Mouse (Mus musculus): ENCODE data around the gene Cfap43. TPM values are rescaled to one million over a fixed set of nuclear protein-coding genes. Genes with fewer than 3 reads are reported as not detected.

Gene Cfap43
- polyA plus RNA-seq, 1 experiment = 0.02 TPM

- no peaks in the 10 kb centered on the region for H3K27me3 ChIP-seq (ENCODE audit: control insufficient read depth, insufficient read depth, insufficient read length)
- no peak overlapping the region for H3K4me3 ChIP-seq
- H3ac ChIP-seq (ENCODE audit: control insufficient read depth, insufficient read length) = no peak overlapping the region
- H3K36me3 ChIP-seq (ENCODE audit: control insufficient read depth, insufficient read depth) = no peaks in the 10 kb centered on the region
- TF ChIP-seq TCF3 (IDR thresholded peaks at IDR 0.05; ENCODE audit: insufficient read length, low read depth) (no peak), USF1 (IDR thresholded peaks at IDR 0.05; ENCODE audit: low read depth) (no peak), TCF12 (IDR thresholded peaks at IDR 0.05; ENCODE audit: insufficient read depth, poor library complexity, severe bottlenecking) (no peak), POLR2AphosphoS2 (IDR thresholded peaks at IDR 0.05; ENCODE audit: insufficient read length, low read depth) (no peak)
- H3K79me2 ChIP-seq (ENCODE audit: control insufficient read depth, insufficient read depth) = no peaks in the 10 kb centered on the region
- no peak overlapping the region for H3K4me2 ChIP-seq (ENCODE audit: low read depth)
These were observed 16.4 kb upstream of the Cfap43 start for GRCm38 (mm10) chr19:47935530-47935929.

- no peaks in the 10 kb centered on the region for H3K79me2 ChIP-seq (ENCODE audit: control insufficient read depth, insufficient read depth)
- TF ChIP-seq MYOD1 (IDR thresholded peaks at IDR 0.05; ENCODE audit: control insufficient read depth in 1 of 3, insufficient read length in 2 of 3, low read depth in 2 of 3) (no peak), E2F4 (IDR thresholded peaks at IDR 0.05; ENCODE audit: insufficient read depth) (no peak), SRF (IDR thresholded peaks at IDR 0.05; ENCODE audit: control insufficient read depth, insufficient read length, low read depth) (no peak), REST (IDR thresholded peaks at IDR 0.05; ENCODE audit: insufficient read depth, insufficient read length) (no peak), POLR2A (IDR thresholded peaks at IDR 0.05; ENCODE audit: insufficient read length, low read depth) (no peak)
- no peaks in the 10 kb centered on the region for H3K27me3 ChIP-seq (ENCODE audit: control insufficient read depth, insufficient read depth, insufficient read length)
- H3K4me2 ChIP-seq (ENCODE audit: low read depth) = no peak overlapping the region
- H3K4me3 ChIP-seq = no peak overlapping the region
- H3ac ChIP-seq (ENCODE audit: control insufficient read depth, insufficient read length) = no peak overlapping the region
- no peaks in the 10 kb centered on the region for H3K36me3 ChIP-seq (ENCODE audit: control insufficient read depth, insufficient read depth)
These were observed 15.7 kb upstream of the Cfap43 start for GRCm38 (mm10) chr19:47934636-47935238.

DNA sequence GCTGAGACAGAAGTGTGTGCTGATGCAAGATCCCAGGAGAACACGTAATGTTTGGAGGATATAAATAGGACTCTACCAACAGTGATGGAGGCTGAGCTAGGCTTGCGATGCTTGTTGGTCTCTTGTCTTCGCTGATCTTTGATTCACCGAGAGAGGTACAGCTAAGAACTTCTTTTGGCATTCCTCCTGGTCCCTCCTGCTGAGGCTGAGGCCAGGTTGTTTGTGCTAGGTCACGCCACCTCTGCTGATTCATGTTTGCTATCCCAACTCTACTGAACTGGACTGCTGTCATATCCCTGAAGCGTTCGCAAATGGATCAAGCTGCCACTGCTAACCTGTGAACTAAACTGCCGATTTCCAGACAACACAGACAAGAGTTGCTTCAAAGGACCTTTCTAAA lies 15.1 kb upstream of the Cfap43 start:
- H3K27me3 ChIP-seq (ENCODE audit: control insufficient read depth, insufficient read depth, insufficient read length) = no peaks in the 10 kb centered on the region
- no peak overlapping the region for H3ac ChIP-seq (ENCODE audit: control insufficient read depth, insufficient read length)
- no peak for TF ChIP-seq TCF12 (IDR thresholded peaks at IDR 0.05; ENCODE audit: insufficient read depth, poor library complexity, severe bottlenecking)
- TF ChIP-seq POLR2A (IDR thresholded peaks at IDR 0.05; ENCODE audit: insufficient read length, low read depth) = no peak
- no peak for TF ChIP-seq POLR2AphosphoS2 (IDR thresholded peaks at IDR 0.05; ENCODE audit: insufficient read length, low read depth)
- no peak for TF ChIP-seq TCF3 (IDR thresholded peaks at IDR 0.05; ENCODE audit: insufficient read length, low read depth)
- TF ChIP-seq SRF (IDR thresholded peaks at IDR 0.05; ENCODE audit: control insufficient read depth, insufficient read length, low read depth) = no peak
- TF ChIP-seq USF1 (IDR thresholded peaks at IDR 0.05; ENCODE audit: low read depth) = no peak
- no peak for TF ChIP-seq REST (IDR thresholded peaks at IDR 0.05; ENCODE audit: insufficient read depth, insufficient read length)
- no peak for TF ChIP-seq E2F4 (IDR thresholded peaks at IDR 0.05; ENCODE audit: insufficient read depth)
- no peak for TF ChIP-seq MYOD1 (IDR thresholded peaks at IDR 0.05; ENCODE audit: control insufficient read depth in 1 of 3, insufficient read length in 2 of 3, low read depth in 2 of 3)
- no peak for TF ChIP-seq CEBPB (IDR thresholded peaks at IDR 0.05; ENCODE audit: insufficient read depth, poor library complexity, severe bottlenecking)
- TF ChIP-seq MYOG (IDR thresholded peaks at IDR 0.05; ENCODE audit: control insufficient read depth in 1 of 3, insufficient read depth in 1 of 3, insufficient read length in 2 of 3, low read depth in 2 of 3) = no peak
- TF ChIP-seq MAX (IDR thresholded peaks at IDR 0.05; ENCODE audit: low read depth) = no peak

GRCm38 (mm10) chr19:47931982-47932638 lies 13.0 kb upstream of the Cfap43 start:
- Histone ChIP-seq H3K27me3 (ENCODE audit: control insufficient read depth, insufficient read depth, insufficient read length) (no peaks in the 10 kb centered on the region), H3K36me3 (ENCODE audit: control insufficient read depth, insufficient read depth) (no peaks in the 10 kb centered on the region), H3K4me2 (ENCODE audit: low read depth) (no peak overlapping the region), H3ac (ENCODE audit: control insufficient read depth, insufficient read length) (no peak overlapping the region), H3K79me2 (ENCODE audit: control insufficient read depth, insufficient read depth) (no peaks in the 10 kb centered on the region), H3K4me3 (no peak overlapping the region)
- TF ChIP-seq MYOD1 (IDR thresholded peaks at IDR 0.05; ENCODE audit: control insufficient read depth in 1 of 3, insufficient read length in 2 of 3, low read depth in 2 of 3) = no peak
- TF ChIP-seq TCF3 (IDR thresholded peaks at IDR 0.05; ENCODE audit: insufficient read length, low read depth) = no peak
- TF ChIP-seq USF1 (IDR thresholded peaks at IDR 0.05; ENCODE audit: low read depth) = no peak
- TF ChIP-seq CEBPB (IDR thresholded peaks at IDR 0.05; ENCODE audit: insufficient read depth, poor library complexity, severe bottlenecking) = no peak
- TF ChIP-seq MAX (IDR thresholded peaks at IDR 0.05; ENCODE audit: low read depth) = no peak
- TF ChIP-seq E2F4 (IDR thresholded peaks at IDR 0.05; ENCODE audit: insufficient read depth) = no peak
- no peak for TF ChIP-seq POLR2A (IDR thresholded peaks at IDR 0.05; ENCODE audit: insufficient read length, low read depth)
- TF ChIP-seq REST (IDR thresholded peaks at IDR 0.05; ENCODE audit: insufficient read depth, insufficient read length) = no peak

More for the DNA sequence above, 15.1 kb upstream of the Cfap43 start:
- Histone ChIP-seq H3K79me2 (ENCODE audit: control insufficient read depth, insufficient read depth) (no peaks in the 10 kb centered on the region), H3K36me3 (ENCODE audit: control insufficient read depth, insufficient read depth) (no peaks in the 10 kb centered on the region), H3K4me2 (ENCODE audit: low read depth) (no peak overlapping the region), H3K4me3 (no peak overlapping the region)

DNA sequence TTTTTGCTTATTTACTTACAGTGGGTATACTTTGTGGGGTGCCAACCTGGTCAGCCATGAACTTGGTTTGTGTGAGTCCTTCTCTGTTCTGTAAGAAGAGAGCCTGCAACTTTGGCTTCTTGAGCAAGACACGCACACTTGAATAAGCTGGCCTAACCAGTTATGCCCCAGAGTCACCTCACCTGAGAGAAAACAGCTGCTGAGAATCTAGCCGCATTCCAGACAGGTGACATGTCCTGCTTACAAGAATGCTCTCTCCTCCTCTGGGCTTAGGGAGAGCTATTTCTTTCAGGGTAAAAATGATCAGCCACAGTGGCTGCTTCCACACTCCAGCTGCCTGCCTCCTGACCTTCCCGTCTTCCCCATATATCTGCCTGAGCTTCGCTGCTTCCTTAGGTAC lies 10.0 kb upstream of the Cfap43 start:
- H3K4me2 ChIP-seq (ENCODE audit: low read depth) = no peak overlapping the region
- no peak overlapping the region for H3ac ChIP-seq (ENCODE audit: control insufficient read depth, insufficient read length)
- TF ChIP-seq MAX (IDR thresholded peaks at IDR 0.05; ENCODE audit: low read depth) = no peak
- no peak for TF ChIP-seq TCF12 (IDR thresholded peaks at IDR 0.05; ENCODE audit: insufficient read depth, poor library complexity, severe bottlenecking)
- no peak for TF ChIP-seq REST (IDR thresholded peaks at IDR 0.05; ENCODE audit: insufficient read depth, insufficient read length)
- TF ChIP-seq USF1 (IDR thresholded peaks at IDR 0.05; ENCODE audit: low read depth) = no peak
- TF ChIP-seq MYOD1 (IDR thresholded peaks at IDR 0.05; ENCODE audit: control insufficient read depth in 1 of 3, insufficient read length in 2 of 3, low read depth in 2 of 3) = no peak
- TF ChIP-seq SRF (IDR thresholded peaks at IDR 0.05; ENCODE audit: control insufficient read depth, insufficient read length, low read depth) = no peak
- TF ChIP-seq CEBPB (IDR thresholded peaks at IDR 0.05; ENCODE audit: insufficient read depth, poor library complexity, severe bottlenecking) = no peak
- no peak for TF ChIP-seq TCF3 (IDR thresholded peaks at IDR 0.05; ENCODE audit: insufficient read length, low read depth)
- no peak for TF ChIP-seq MYOG (IDR thresholded peaks at IDR 0.05; ENCODE audit: control insufficient read depth in 1 of 3, insufficient read depth in 1 of 3, insufficient read length in 2 of 3, low read depth in 2 of 3)
- no peak for TF ChIP-seq POLR2A (IDR thresholded peaks at IDR 0.05; ENCODE audit: insufficient read length, low read depth)
- TF ChIP-seq E2F4 (IDR thresholded peaks at IDR 0.05; ENCODE audit: insufficient read depth) = no peak
- TF ChIP-seq POLR2AphosphoS2 (IDR thresholded peaks at IDR 0.05; ENCODE audit: insufficient read length, low read depth) = no peak
- H3K27me3 ChIP-seq (ENCODE audit: control insufficient read depth, insufficient read depth, insufficient read length) = no peaks in the 10 kb centered on the region
- no peaks in the 10 kb centered on the region for H3K36me3 ChIP-seq (ENCODE audit: control insufficient read depth, insufficient read depth)
- H3K79me2 ChIP-seq (ENCODE audit: control insufficient read depth, insufficient read depth) = no peaks in the 10 kb centered on the region
- H3K4me3 ChIP-seq = no peak overlapping the region
